Mouse (Mus musculus): ENCODE data around the gene Tcf15. TPM values are rescaled to one million over a fixed set of nuclear protein-coding genes. Genes with fewer than 3 reads are reported as not detected.

The Tcf15 gene
- polyA plus RNA-seq, 1 experiment: 2.4 TPM

DNA sequence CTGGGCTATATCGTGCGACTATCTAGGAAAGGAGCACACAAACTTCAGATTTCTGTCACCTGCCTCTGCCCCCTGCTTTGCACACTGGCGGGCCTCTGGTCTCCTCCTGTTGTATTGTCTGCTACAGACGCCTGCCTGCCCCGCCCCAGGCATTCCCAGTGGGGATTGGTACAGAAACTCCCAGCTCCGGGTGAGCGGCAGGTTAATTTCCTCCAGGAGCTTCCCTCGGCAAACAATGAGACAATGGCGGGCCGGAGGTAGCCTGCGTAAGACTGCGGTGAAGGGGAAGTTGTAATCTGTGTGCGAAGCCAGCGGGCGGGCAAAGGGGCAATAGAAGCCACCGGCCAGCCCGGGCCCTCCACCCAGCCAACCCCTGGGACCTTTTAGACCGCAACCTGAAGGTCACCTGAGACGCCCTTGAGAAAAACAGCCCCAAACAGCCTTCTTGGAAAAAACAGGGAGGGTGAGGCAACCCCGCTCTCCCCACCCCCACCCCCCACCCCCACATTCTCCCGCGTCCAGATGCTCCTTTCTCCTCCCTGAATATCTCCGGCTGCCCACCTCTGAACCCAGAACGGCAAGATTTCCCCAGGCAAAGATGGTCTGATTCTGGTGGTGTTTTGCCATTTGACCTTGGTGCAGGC lies 33.9 kb downstream of the Tcf15 start:
- WGBS: 24% methylated on average over 24 of the region's 24 CpGs
- TF ChIP-seq POLR2A (IDR thresholded peaks at IDR 0.05; ENCODE audit: borderline replicate concordance, extremely low read depth, low read depth, low read length): no peak
- no peak for TF ChIP-seq CTCF (IDR thresholded peaks at IDR 0.05; ENCODE audit: insufficient read depth, low read length)
- no peak for DNase-seq

DNA sequence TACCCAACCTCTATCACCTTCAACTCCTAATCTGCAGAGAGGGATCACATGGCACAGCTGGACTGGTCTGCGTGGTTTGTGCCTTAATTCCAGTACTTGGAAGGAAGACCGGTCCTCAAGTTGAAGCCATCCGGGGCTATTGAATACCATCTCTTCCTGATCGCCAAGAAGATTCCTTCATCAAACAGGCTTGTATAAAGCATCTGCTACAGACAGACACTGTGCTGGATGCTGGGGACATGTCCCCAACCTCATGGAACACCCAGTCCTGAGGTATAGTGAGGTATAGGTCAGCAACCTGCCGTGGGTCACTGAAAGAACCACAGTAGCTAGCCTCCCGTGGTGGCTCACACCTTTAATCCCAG lies 34.4 kb downstream of the Tcf15 start:
- 81% methylated on average over 6 of the region's 6 CpGs for WGBS
- TF ChIP-seq CTCF (IDR thresholded peaks at IDR 0.05; ENCODE audit: insufficient read depth, low read length) (no peak), POLR2A (IDR thresholded peaks at IDR 0.05; ENCODE audit: borderline replicate concordance, extremely low read depth, low read depth, low read length) (no peak)
- H3K4me3 ChIP-seq (replicated peaks; ENCODE audit: extremely low read depth, low read depth, low read length): no peak overlapping the region
- no peak for DNase-seq
- H3K4me1 ChIP-seq (ENCODE audit: control insufficient read depth, insufficient read depth, low read length): peaks cover 3% of the 10 kb centered on the region; the same call in 1 of the 2 replicates

More for the DNA sequence above, 33.9 kb downstream of the Tcf15 start:
- Histone ChIP-seq H3K4me1 (ENCODE audit: control insufficient read depth, insufficient read depth, low read length) (peaks cover 3% of the 10 kb centered on the region; the same call in 1 of the 2 replicates), H3K4me3 (replicated peaks; ENCODE audit: extremely low read depth, low read depth, low read length) (no peak overlapping the region)

DNA sequence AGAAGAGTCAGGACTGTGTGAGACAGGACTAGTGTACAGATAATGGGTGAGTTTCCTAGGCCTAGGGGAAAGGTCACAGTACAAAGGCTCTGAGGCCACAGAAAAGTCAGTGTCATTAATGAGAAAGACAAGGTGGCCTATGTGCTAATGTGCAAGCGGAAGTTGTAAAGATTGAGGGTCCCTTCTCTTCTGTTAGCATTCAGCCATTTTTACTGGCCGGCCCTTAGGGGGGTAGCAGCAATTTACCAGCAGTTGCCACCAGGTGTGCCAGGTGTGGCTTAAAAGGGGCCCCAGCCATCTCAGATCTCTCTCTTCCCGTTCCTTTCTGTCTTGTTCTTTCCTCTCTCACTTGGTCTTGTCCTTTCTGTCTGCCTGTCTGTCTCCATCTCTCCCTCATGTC lies 35.0 kb downstream of the Tcf15 start:
- Histone ChIP-seq H3K4me1 (ENCODE audit: control insufficient read depth, insufficient read depth, low read length) (peaks cover 3% of the 10 kb centered on the region; the same call in 1 of the 2 replicates), H3K4me3 (replicated peaks; ENCODE audit: extremely low read depth, low read depth, low read length) (no peak overlapping the region)
- DNase-seq: no peak
- 98% methylated on average over 3 of the region's 3 CpGs for WGBS
- TF ChIP-seq POLR2A (IDR thresholded peaks at IDR 0.05; ENCODE audit: borderline replicate concordance, extremely low read depth, low read depth, low read length) (no peak), CTCF (IDR thresholded peaks at IDR 0.05; ENCODE audit: insufficient read depth, low read length) (no peak)

DNA sequence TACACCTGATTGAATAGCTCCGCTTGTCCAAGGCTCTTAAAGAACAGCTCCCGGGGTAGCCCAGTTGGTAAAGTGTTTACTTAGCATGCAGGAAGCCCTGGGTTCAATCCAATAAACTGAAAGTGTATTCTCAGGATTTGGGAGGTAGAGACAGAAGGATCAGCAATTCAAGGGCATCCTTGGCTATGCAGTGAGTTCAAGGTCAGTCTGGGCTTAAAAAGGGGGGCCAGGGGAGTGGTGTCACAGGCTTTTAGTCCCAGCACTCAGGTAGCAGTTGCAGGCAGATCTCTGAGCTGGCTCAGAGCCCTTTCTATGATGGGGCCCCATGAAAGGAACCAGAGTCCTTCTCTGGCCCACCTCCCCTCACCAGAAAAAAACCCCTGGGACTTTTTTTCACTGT lies 35.9 kb downstream of the Tcf15 start:
- peaks cover 3% of the 10 kb centered on the region; the same call in 1 of the 2 replicates for H3K4me1 ChIP-seq (ENCODE audit: control insufficient read depth, insufficient read depth, low read length)
- WGBS: 21% methylated on average over 2 of the region's 2 CpGs
- no peak for TF ChIP-seq POLR2A (IDR thresholded peaks at IDR 0.05; ENCODE audit: borderline replicate concordance, extremely low read depth, low read depth, low read length)
- no peak for TF ChIP-seq CTCF (IDR thresholded peaks at IDR 0.05; ENCODE audit: insufficient read depth, low read length)
- DNase-seq: no peak
- no peak overlapping the region for H3K4me3 ChIP-seq (replicated peaks; ENCODE audit: extremely low read depth, low read depth, low read length)

DNA sequence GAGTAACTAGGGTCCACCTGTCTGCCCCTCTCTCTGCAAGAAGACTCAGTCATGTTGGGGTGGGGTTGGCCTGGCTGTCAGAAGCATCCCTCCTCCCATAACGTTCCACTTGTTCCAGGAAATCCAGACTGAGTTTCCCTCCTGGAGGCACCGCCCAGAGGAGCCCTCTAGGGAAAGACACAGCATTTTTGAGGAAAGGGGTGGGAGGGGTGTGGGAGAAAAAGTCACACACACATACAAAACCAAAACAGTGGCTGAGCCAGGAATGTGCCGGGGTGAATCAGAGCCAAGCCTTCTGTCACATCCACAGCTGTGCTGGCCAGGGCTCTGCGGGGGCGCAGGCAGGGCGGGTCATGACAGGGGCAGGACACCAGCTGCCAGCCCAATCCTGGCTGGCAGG lies 37.0 kb downstream of the Tcf15 start:
- DNase-seq: peak; percentile 45
- TF ChIP-seq POLR2A (IDR thresholded peaks at IDR 0.05; ENCODE audit: borderline replicate concordance, extremely low read depth, low read depth, low read length) (no peak), CTCF (IDR thresholded peaks at IDR 0.05; ENCODE audit: insufficient read depth, low read length) (no peak)
- no peak overlapping the region for H3K4me3 ChIP-seq (replicated peaks; ENCODE audit: extremely low read depth, low read depth, low read length)
- peaks cover 3% of the 10 kb centered on the region; the same call in 1 of the 2 replicates for H3K4me1 ChIP-seq (ENCODE audit: control insufficient read depth, insufficient read depth, low read length)
- WGBS: 28% methylated on average over 6 of the region's 6 CpGs

DNA sequence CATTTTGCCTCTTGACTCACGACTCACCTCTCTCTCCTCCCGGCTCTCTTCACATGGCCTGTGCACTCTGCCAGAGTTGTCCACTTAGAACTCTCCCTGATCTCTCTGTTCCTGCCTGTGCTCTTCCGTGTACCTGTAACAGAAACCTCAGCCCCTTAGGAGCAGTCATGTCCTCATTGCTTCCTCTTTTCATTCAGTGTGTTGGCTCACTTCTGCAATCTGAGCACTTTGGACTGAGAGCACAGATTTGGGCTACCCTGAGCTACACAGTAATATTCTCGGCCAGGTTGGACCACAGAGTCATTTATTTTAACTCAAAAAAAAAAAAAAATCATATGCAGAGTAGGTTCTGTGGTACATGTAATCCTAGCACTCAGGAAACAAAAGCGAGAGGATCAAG lies 43.8 kb downstream of the Tcf15 start:
- no peaks in the 10 kb centered on the region for H3K4me1 ChIP-seq (ENCODE audit: control insufficient read depth, insufficient read depth, low read length)
- DNase-seq: no peak
- WGBS: 69% methylated on average over 5 of the region's 5 CpGs
- no peak overlapping the region for H3K4me3 ChIP-seq (replicated peaks; ENCODE audit: extremely low read depth, low read depth, low read length)
- TF ChIP-seq CTCF (IDR thresholded peaks at IDR 0.05; ENCODE audit: insufficient read depth, low read length): no peak
- no peak for TF ChIP-seq POLR2A (IDR thresholded peaks at IDR 0.05; ENCODE audit: borderline replicate concordance, extremely low read depth, low read depth, low read length)

DNA sequence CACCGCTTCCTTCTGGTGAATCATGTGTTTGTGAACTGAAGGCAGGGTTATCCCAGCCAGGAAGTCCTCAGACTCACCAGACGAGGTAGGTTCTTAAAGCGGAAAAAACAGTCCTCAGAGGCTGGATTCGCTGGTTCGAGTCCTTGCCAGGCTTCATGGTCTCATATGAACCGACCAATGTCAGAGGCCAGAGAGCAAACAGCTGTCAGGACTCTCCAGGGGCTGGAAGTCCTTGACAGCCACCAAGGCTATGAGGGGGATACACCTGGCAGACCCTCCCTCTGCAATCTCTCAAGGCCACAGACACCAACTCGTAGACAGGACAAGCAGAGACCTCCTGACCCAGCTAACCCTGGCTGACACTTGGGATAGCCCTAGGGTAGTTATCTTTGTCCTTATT lies 45.9 kb downstream of the Tcf15 start:
- WGBS: 41% methylated on average over 7 of the region's 7 CpGs
- TF ChIP-seq CTCF (IDR thresholded peaks at IDR 0.05; ENCODE audit: insufficient read depth, low read length) (no peak), POLR2A (IDR thresholded peaks at IDR 0.05; ENCODE audit: borderline replicate concordance, extremely low read depth, low read depth, low read length) (no peak)
- DNase-seq: no peak
- H3K4me3 ChIP-seq (replicated peaks; ENCODE audit: extremely low read depth, low read depth, low read length): no peak overlapping the region
- H3K4me1 ChIP-seq (ENCODE audit: control insufficient read depth, insufficient read depth, low read length): no peaks in the 10 kb centered on the region

DNA sequence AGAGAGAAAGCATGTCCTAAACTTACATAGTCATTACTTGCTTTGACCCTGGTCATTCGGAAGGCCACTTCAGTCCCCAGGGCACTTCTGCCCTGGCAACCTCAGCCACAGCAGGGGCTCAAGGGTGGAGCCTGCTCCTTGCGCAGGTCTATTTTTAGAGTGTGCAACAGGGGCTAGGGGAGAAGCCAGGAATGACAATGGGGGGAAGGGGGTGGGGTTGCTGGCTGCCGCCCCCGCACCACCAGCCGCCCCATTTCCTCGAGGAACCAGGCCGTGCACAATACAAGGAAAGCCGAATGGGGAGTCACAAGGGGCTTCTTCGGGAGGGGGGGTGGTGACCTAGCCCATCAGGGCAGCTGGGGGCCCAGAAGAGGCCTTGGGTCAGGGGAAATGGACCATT lies 46.3 kb downstream of the Tcf15 start:
- no peak for TF ChIP-seq CTCF (IDR thresholded peaks at IDR 0.05; ENCODE audit: insufficient read depth, low read length)
- TF ChIP-seq POLR2A (IDR thresholded peaks at IDR 0.05; ENCODE audit: borderline replicate concordance, extremely low read depth, low read depth, low read length): no peak
- no peak overlapping the region for H3K4me3 ChIP-seq (replicated peaks; ENCODE audit: extremely low read depth, low read depth, low read length)
- H3K4me1 ChIP-seq (ENCODE audit: control insufficient read depth, insufficient read depth, low read length): no peaks in the 10 kb centered on the region
- DNase-seq: no peak
- WGBS: 51% methylated on average over 9 of the region's 9 CpGs

DNA sequence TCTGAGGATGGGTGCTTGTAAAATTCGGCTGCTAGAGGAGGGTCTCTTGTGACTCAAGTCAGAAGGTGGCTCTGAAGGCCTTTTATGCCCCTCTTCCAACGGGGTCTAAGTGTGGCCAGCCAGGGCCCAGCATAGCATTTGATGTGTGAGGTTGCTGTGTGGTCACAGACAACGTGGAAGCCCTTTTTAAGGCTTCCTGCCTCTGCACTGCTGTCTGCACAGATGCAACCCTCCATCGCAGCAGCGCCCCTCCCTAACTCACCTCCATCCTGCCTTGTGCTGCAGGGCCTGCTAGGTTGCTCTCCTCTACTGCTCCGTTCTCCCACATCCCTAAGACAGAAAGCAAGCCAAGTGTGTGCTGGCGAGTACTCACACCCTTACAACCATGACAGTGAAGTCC lies 46.8 kb downstream of the Tcf15 start:
- no peak for DNase-seq
- WGBS: 55% methylated on average over 7 of the region's 7 CpGs
- TF ChIP-seq POLR2A (IDR thresholded peaks at IDR 0.05; ENCODE audit: borderline replicate concordance, extremely low read depth, low read depth, low read length) (no peak), CTCF (IDR thresholded peaks at IDR 0.05; ENCODE audit: insufficient read depth, low read length) (no peak)
- no peak overlapping the region for H3K4me3 ChIP-seq (replicated peaks; ENCODE audit: extremely low read depth, low read depth, low read length)
- H3K4me1 ChIP-seq (ENCODE audit: control insufficient read depth, insufficient read depth, low read length): no peaks in the 10 kb centered on the region

DNA sequence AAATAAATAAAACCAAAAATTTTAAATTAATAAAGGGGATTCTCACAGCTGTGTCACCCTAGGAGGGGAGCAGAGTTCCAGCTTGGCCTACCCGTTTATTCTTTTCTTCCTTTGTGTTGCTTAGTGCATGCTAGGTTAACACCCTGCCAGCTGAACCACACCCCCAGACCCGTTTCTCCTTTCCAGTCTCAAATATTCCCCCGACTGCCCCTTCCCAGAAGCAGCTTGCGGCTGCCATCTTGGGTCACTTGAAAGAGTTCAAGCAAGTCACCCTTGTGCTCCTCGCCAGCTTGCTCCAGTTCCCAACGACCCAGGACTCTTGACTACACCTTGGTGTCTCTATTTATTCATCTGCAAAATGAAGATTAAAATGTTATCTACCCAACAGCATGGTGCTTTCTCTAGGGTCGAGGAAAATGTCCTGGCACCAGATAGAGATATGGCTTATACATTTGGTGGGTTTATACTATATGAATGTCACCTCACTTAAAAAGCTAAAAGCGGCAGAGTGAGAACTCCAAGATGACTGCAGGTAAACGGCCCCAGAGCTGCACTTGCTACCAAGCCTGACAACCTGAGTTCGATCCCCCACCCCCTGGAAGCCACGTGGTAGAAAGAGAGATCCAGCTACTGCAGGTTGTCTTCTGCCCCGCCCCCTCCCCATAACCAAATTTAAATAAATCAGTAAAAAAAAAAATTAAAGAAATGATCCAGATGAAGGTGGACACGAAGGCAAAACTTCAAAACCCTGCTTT lies 49.4 kb downstream of the Tcf15 start:
- TF ChIP-seq CTCF (IDR thresholded peaks at IDR 0.05; ENCODE audit: insufficient read depth, low read length): no peak
- no peak for TF ChIP-seq POLR2A (IDR thresholded peaks at IDR 0.05; ENCODE audit: borderline replicate concordance, extremely low read depth, low read depth, low read length)
- DNase-seq: no peak
- 73% methylated on average over 13 of the region's 13 CpGs for WGBS
- no peak overlapping the region for H3K4me3 ChIP-seq (replicated peaks; ENCODE audit: extremely low read depth, low read depth, low read length)
- H3K4me1 ChIP-seq (ENCODE audit: control insufficient read depth, insufficient read depth, low read length): no peaks in the 10 kb centered on the region
